Mouse (Mus musculus) liver, embryonic 14.5 days (tissue): ENCODE measurements around the gene Tspan32. TPM values are rescaled to one million over a fixed set of nuclear protein-coding genes. Genes with fewer than 3 reads are reported as not detected.
A peak's percentile ranks its signal among the peaks of the same experiment; 100 is the strongest.

Source experiments
- ATAC-seq: fragments of 200-750 bp; cut with Nextera tagmentation; 2 replicates; pipeline ENCODE4 v1.8.0; 2017; ENCODE audit warnings: moderate number of reproducible peaks, mild to moderate bottlenecking, moderate library complexity; ENCODE audit not compliant: insufficient read depth
- DNase-seq, 3 experiments: peaks; one replicate each; pipeline ENCODE4 v3.0.0-alpha.2; 2012 to 2013; ENCODE audit warnings: low read depth in 3 of 3, low spot score in 3 of 3
- H3K27ac ChIP-seq: fragments of 300-500 bp; sonication (generic); 2 replicates; pipeline ENCODE4 v1.5.1; 2014; ENCODE audit warnings: moderate library complexity, mild to moderate bottlenecking, control low read depth, inconsistent platforms
- H3K27me3 ChIP-seq: fragments of 300-500 bp; sonication (generic); 2 replicates; pipeline ENCODE4 v1.6.1; 2014; ENCODE audit warnings: mild to moderate bottlenecking, low read length, moderate library complexity; ENCODE audit not compliant: control insufficient read depth, insufficient read depth
- H3K36me3 ChIP-seq: fragments of 300-500 bp; sonication (generic); replicated peaks from 2 replicates; pipeline ENCODE4 v1.6.1; 2014; ENCODE audit warnings: low read depth; ENCODE audit not compliant: control insufficient read depth, insufficient read depth
- H3K4me1 ChIP-seq, 2 experiments: fragments of 200-500 bp in 1 of 2; fragments of 300-500 bp in 1 of 2; sonication (generic) in 1 of 2; replicated peaks; 2 replicates each; pipeline ENCODE4 v1.6.1; 2012 to 2014; ENCODE audit warnings: antibody characterized with exemption in 1 of 2, inconsistent platforms in 1 of 2, low read length in 1 of 2; ENCODE audit not compliant: control insufficient read depth in 2 of 2, insufficient read depth in 2 of 2
- H3K4me2 ChIP-seq: fragments of 300-500 bp; sonication (generic); 2 replicates; pipeline ENCODE4 v1.6.1; 2014; ENCODE audit warnings: low read depth, mild to moderate bottlenecking, control low read depth, moderate library complexity
- H3K4me3 ChIP-seq, 2 experiments: fragments of 200-500 bp in 1 of 2; fragments of 300-500 bp in 1 of 2; sonication (generic) in 1 of 2; 2 replicates each; pipeline ENCODE4 v1.5.1; 2012 to 2014; ENCODE audit warnings: low read depth in 2 of 2, low read length in 2 of 2, mild to moderate bottlenecking in 2 of 2, control low read depth in 1 of 2, inconsistent platforms in 1 of 2, moderate library complexity in 1 of 2; ENCODE audit not compliant: insufficient read depth in 1 of 2
- H3K9ac ChIP-seq: fragments of 300-500 bp; sonication (generic); replicated peaks from 2 replicates; pipeline ENCODE4 v1.6.1; 2014; ENCODE audit warnings: mild to moderate bottlenecking, control low read depth, moderate library complexity
- H3K9me3 ChIP-seq: fragments of 300-500 bp; sonication (generic); 2 replicates; pipeline ENCODE4 v1.6.1; 2016; ENCODE audit warnings: low read length, mixed read lengths; ENCODE audit not compliant: control insufficient read depth
- CTCF ChIP-seq: IDR thresholded peaks from 2 replicates; pipeline ENCODE4 v1.5.1; 2016; ENCODE audit warnings: antibody characterized with exemption, low read depth, control low read depth
- EP300 ChIP-seq: IDR thresholded peaks from 2 replicates; pipeline ENCODE4 v1.6.1; 2016; ENCODE audit warnings: antibody characterized with exemption, low read depth
- WGBS: fragments of 180-500 bp; shearing (Covaris S2); extraction: QIAGEN DNeasy Blood & Tissue Kit; methylation state at CpG from one replicate; pipeline ENCODE4 v1.1.7; 2014; ENCODE audit not compliant: insufficient replicate concordance; 5-methylcytosine and 5-hydroxymethylcytosine counted together
- polyA plus RNA-seq, 2 experiments: library from polyadenylated mRNA; depleted of rRNA in 1 of 2; stranded (reverse) in 1 of 2; unstranded in 1 of 2; fragments of >200 nt; fragmentation: Nextera tagmentation in 1 of 2; extraction: Ambion mirVana in 1 of 2; gene quantifications; 2 replicates each; pipeline versions ENCODE4 v1.2.1 to v1.2.3; 2012 to 2014

Gene Tspan32
- polyA plus RNA-seq, 2 experiments: 47.7 to 78.4 TPM

DNA sequence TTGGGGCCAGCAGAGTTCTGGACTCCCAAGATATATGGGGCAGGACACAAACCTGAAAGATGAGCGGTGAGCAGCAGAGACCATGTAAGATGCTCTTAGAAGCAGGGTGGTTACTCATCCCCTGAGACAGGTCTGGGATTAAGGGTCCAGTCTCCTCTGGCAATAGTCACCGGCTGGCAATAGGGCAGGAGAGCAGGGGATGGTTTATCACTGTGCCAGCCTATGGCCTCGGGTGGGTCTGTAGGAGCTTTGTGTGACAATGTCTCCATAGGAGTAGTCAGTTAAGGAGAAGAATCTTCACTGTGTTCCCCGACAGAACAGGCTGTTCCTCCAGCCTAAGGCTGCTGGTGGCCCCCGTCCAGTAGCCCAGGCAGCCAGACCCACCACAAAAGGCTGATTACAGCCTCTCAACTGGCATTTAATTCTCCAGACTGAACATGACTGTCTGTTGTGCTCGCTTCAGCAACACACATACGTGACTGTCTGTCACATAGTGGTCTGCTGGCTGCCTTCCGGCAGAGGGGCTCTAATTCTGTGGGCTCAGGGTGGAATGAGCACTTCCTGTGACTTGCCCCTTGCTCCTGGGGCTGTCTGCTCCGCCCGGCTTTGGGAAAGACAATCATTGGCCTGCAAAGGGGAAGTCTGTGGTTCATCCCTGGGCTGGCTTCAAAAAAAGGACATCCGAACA lies 50.8 kb downstream of the Tspan32 start:
- Histone ChIP-seq H3K27me3 (no peaks in the 10 kb centered on the region), H3K4me3 (no peak overlapping the region), H3K4me1 (peaks cover 47 to 69% of the 10 kb centered on the region in 2 experiments), H3K9me3 (no peaks in the 10 kb centered on the region), H3K9ac (no peak overlapping the region), H3K36me3 (no peaks in the 10 kb centered on the region), H3K4me2 (peak overlapping the region; percentile 87), H3K27ac (no peak overlapping the region)
- WGBS: 32% methylated on average over 11 of the region's 11 CpGs
- no peak for DNase-seq
- TF ChIP-seq CTCF: no peak
- TF ChIP-seq EP300: no peak
- no peak for ATAC-seq

DNA sequence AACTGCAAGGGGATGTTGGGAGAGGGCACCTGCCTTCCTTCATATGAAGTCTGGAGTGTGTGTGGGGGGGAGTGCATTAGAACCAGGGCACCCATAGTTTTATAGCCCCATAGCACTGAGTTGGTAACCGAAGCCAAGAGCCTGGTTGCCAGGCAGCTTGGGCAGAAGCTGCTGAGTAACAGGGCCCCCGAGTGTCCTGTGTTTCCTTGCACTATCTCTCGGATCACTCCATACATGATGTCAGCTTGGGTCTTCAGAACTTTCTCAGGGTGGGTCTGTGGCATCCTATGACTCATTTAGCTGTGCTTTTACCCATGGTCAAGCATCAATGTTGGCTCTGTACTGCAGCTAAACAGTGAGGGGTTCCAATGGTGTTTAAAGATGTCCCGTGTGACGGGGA lies 52.2 kb downstream of the Tspan32 start:
- peaks cover 43 to 67% of the 10 kb centered on the region in 2 experiments for H3K4me1 ChIP-seq
- ATAC-seq (no peak), DNase-seq (no peak)
- TF ChIP-seq CTCF: no peak
- TF ChIP-seq EP300: no peak
- H3K4me2 ChIP-seq: peak overlapping the region; percentile 60
- peak overlapping the region; percentile 53; the same call in 1 of the 2 replicates for H3K27ac ChIP-seq
- H3K9ac ChIP-seq: no peak overlapping the region
- no peak overlapping the region for H3K4me3 ChIP-seq
- 34% methylated on average over 5 of the region's 5 CpGs for WGBS
- no peaks in the 10 kb centered on the region for H3K27me3 ChIP-seq
- H3K36me3 ChIP-seq: 0 out of 2 replicates have a peak, but pooled peaks cover 3% of the 10 kb centered on the region
- H3K9me3 ChIP-seq: no peaks in the 10 kb centered on the region

DNA sequence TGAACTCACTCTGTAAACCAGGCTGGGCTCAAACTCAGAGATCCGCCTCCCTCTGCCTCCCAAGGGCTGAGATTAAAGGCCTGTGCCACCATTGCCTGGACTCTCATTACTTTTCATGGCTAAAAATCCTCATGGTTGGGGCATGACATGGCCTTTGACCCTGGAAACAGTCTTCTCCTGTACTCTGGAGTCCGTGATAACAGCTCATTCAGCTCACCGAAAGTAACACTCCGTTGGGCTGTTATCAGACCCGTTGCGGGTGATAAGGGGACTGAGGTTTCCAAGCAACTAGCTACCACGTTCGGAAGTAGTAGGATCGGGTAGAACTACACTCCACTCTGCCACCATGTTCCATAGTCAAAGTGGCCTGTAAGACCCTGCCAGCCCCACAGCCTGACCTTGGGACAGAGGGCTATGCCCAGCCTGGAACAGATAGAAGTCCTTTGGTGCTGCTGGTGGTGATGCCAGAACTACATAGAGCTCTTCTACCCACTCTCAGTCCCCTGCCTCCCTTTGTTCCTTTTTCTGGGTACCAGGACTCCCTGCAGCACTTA lies 52.9 kb downstream of the Tspan32 start:
- TF ChIP-seq EP300 (peak; percentile 75), CTCF (no peak)
- 6% methylated on average over 9 of the region's 9 CpGs for WGBS
- ATAC-seq (peak; percentile 64), DNase-seq (peak; percentile 51 to 64 (median 54))
- no peak overlapping the region; the same call in 1 of the 2 replicates for H3K9ac ChIP-seq
- no peaks in the 10 kb centered on the region for H3K9me3 ChIP-seq
- H3K27me3 ChIP-seq: no peaks in the 10 kb centered on the region
- H3K27ac ChIP-seq: peak overlapping the region; percentile 53
- peak overlapping the region; percentile 60 for H3K4me2 ChIP-seq
- H3K36me3 ChIP-seq: peaks cover 3% of the 10 kb centered on the region; the same call in 1 of the 2 replicates
- no peak overlapping the region for H3K4me3 ChIP-seq
- peaks cover 43 to 64% of the 10 kb centered on the region in 2 experiments for H3K4me1 ChIP-seq

DNA sequence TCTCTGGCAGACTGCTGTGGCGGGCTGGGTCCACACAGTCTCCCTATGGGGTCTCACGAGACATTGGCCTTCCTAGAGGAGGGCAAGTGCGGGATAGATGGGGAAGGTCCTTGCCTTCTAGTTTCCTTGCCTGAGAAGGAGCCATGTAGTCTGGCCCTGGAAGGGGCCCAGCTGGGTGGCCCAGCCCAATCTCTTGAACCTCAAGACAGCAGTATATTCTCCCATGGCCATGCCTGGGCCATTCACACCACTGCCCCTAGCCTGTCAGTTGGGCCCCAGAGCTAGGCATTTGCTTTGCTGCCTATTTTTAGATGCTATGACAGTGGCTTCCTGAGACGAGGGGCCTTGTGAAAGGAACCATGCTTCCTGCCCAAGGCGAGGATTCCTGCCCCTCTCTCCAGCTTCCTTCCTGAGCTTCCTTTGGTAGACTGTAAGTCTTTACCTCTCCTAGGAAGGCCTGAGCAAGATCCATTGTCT lies 53.4 kb downstream of the Tspan32 start:
- Histone ChIP-seq H3K4me2 (peak overlapping the region; percentile 60), H3K9ac (no peak overlapping the region), H3K36me3 (peaks cover 4% of the 10 kb centered on the region; the same call in 1 of the 2 replicates), H3K27me3 (no peaks in the 10 kb centered on the region), H3K4me3 (no peak overlapping the region), H3K9me3 (no peaks in the 10 kb centered on the region), H3K4me1 (peaks cover 43 to 64% of the 10 kb centered on the region in 2 experiments), H3K27ac (peak overlapping the region; percentile 8)
- ATAC-seq: peak; percentile 26
- TF ChIP-seq EP300 (no peak), CTCF (no peak)
- WGBS: 19% methylated on average over 5 of the region's 5 CpGs
- DNase-seq: no peak

DNA sequence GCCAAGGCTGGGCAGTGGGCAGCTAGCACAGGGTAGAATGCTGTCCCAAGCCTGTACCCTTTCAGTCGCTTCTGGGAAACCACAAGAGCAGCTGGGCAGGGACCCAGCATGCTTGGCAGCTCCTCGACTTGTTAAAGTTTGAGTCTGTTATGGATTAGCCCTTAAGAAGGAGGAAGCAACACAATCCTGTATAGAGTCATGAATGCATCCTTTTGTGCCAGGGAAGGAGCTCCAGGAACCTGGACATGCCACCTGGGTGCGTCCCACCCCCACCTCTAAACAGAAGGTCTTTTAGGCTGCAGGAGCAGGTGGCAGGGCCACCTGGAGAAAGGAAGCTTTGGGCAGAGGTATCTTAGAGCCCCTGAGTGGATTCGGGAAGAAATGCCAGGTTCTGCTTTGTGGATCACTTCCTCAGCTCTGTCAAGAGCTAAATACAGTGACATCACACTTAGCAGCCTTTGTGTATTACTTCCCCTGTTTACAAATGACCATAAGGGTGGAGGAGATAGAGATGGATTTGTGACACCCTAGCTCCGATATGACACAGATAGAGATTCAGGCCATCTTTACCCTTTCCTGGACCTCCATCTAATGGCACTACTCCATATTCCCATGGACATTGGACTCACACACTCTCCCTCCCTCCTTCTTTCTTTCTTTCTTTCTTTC lies 54.5 kb downstream of the Tspan32 start:
- no peak for TF ChIP-seq EP300
- TF ChIP-seq CTCF: no peak
- 33% methylated on average over 5 of the region's 5 CpGs for WGBS

More for the DNA sequence above, 54.5 kb downstream of the Tspan32 start:
- H3K4me1 ChIP-seq: peaks cover 43 to 56% of the 10 kb centered on the region in 2 experiments
- DNase-seq (no peak), ATAC-seq (no peak)
- no peak overlapping the region for H3K4me2 ChIP-seq
- peaks cover 12% of the 10 kb centered on the region; the same call in 1 of the 2 replicates for H3K36me3 ChIP-seq
- H3K9ac ChIP-seq: no peak overlapping the region
- no peaks in the 10 kb centered on the region for H3K27me3 ChIP-seq
- H3K27ac ChIP-seq: no peak overlapping the region
- H3K9me3 ChIP-seq: no peaks in the 10 kb centered on the region
- H3K4me3 ChIP-seq: no peak overlapping the region
